Mouse (Mus musculus) hindbrain, embryonic 16.5 days (tissue): ENCODE data around the gene Appl1. TPM values are rescaled to one million over a fixed set of nuclear protein-coding genes. Genes with fewer than 3 reads are reported as not detected.

Source experiments
- ATAC-seq: fragments of 200-750 bp; cut with Nextera tagmentation; 2 replicates; pipeline ENCODE4 v1.8.0; 2017; ENCODE audit warnings: moderate TSS enrichment, moderate library complexity
- H3K27ac ChIP-seq: fragments of 300-500 bp; sonication (generic); 2 replicates; pipeline ENCODE4 v1.5.1; 2014; ENCODE audit warnings: low read depth, mild to moderate bottlenecking, control low read depth, low read length, moderate library complexity
- H3K27me3 ChIP-seq: fragments of 300-500 bp; sonication (generic); replicated peaks from 2 replicates; pipeline ENCODE4 v1.6.1; 2014; ENCODE audit warnings: low read length; ENCODE audit not compliant: control insufficient read depth, insufficient read depth
- H3K36me3 ChIP-seq: fragments of 300-500 bp; sonication (generic); 2 replicates; pipeline ENCODE4 v1.6.1; 2014; ENCODE audit warnings: mild to moderate bottlenecking, low read length, moderate library complexity, mixed read lengths; ENCODE audit not compliant: control insufficient read depth, insufficient read depth
- H3K4me1 ChIP-seq: fragments of 300-500 bp; sonication (generic); 2 replicates; pipeline ENCODE4 v1.6.1; 2014; ENCODE audit warnings: low read depth, low read length; ENCODE audit not compliant: control insufficient read depth, insufficient read depth
- H3K4me2 ChIP-seq: fragments of 300-500 bp; sonication (generic); 2 replicates; pipeline ENCODE4 v1.6.1; 2014; ENCODE audit warnings: mild to moderate bottlenecking, low read length, control low read depth, moderate library complexity
- H3K4me3 ChIP-seq: fragments of 300-500 bp; sonication (generic); 2 replicates; pipeline ENCODE4 v1.5.1; 2014; ENCODE audit warnings: mild to moderate bottlenecking, low read length, control low read depth, moderate library complexity
- H3K9ac ChIP-seq: fragments of 300-500 bp; sonication (generic); 2 replicates; pipeline ENCODE4 v1.6.1; 2014; ENCODE audit warnings: low read depth, mild to moderate bottlenecking, control low read depth, low read length, moderate library complexity
- H3K9me3 ChIP-seq: fragments of 300-500 bp; sonication (generic); 2 replicates; pipeline ENCODE4 v1.6.1; 2014; ENCODE audit warnings: mild to moderate bottlenecking, low read length, moderate library complexity; ENCODE audit not compliant: control insufficient read depth
- WGBS: fragments of 180-500 bp; shearing (Covaris S2); extraction: QIAGEN DNeasy Blood & Tissue Kit; methylation state at CpG from one replicate; pipeline ENCODE4 v1.1.7; 2014; 5-methylcytosine and 5-hydroxymethylcytosine counted together
- polyA plus RNA-seq: library from polyadenylated mRNA; unstranded; fragments of >200 nt; fragmentation: Nextera tagmentation; extraction: Ambion mirVana; gene quantifications from 2 replicates; pipeline ENCODE4 v1.2.1, GENCODE M21; 2015

Gene Appl1
- polyA plus RNA-seq, 1 experiment from 2014 or later = 50.7 TPM

DNA sequence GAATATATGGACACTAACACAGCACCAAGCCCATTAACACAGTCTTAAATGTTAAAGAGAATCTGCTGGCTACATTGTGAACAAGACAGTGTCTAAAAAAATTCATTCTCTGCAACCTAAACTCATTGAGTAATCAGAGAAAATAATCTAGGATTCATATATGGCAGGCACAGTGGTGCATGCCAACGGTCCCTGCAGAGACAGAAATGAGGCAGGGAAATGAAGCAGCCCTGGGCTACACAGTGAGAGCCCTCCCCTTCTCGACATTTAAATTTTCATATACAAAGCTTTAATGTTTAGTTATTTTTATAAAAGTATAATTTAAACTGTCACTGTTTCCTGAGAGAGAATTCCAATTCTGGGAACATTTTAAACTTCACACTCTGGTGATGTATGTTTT, 71.5 kb downstream of the Appl1 start:
- 85% methylated on average over 2 of the region's 2 CpGs for WGBS
- H3K4me1 ChIP-seq = no peaks in the 10 kb centered on the region
- H3K9ac ChIP-seq = no peak overlapping the region
- no peak overlapping the region for H3K4me3 ChIP-seq
- no peak overlapping the region for H3K27ac ChIP-seq
- no peak overlapping the region for H3K4me2 ChIP-seq
- no peaks in the 10 kb centered on the region for H3K27me3 ChIP-seq
- no peak for ATAC-seq
- H3K9me3 ChIP-seq = no peaks in the 10 kb centered on the region
- no peaks in the 10 kb centered on the region for H3K36me3 ChIP-seq

GRCm38 (mm10) chr14:26894392-26894791, 76.6 kb downstream of the Appl1 start, which contains the start of gene Asb14:
Asb14 (plus strand) TSS chr14:26894557.
- H3K4me2 ChIP-seq = no peak within 1 kb of the TSS
- ATAC-seq = no peak
- 92% methylated on average over 4 of the region's 4 CpGs for WGBS

GRCm38 (mm10) chr14:26890777-26891176, 80.3 kb downstream of the Appl1 start:
- 92% methylated on average over 3 of the region's 3 CpGs for WGBS
- ATAC-seq = no peak
- H3K36me3 ChIP-seq = no peaks in the 10 kb centered on the region
- H3K9me3 ChIP-seq = no peaks in the 10 kb centered on the region
- H3K4me1 ChIP-seq = no peaks in the 10 kb centered on the region
- no peak overlapping the region for H3K9ac ChIP-seq
- no peak overlapping the region for H3K27ac ChIP-seq
- H3K27me3 ChIP-seq = no peaks in the 10 kb centered on the region
- no peak overlapping the region for H3K4me2 ChIP-seq
- H3K4me3 ChIP-seq = no peak overlapping the region

More at GRCm38 (mm10) chr14:26894392-26894791, 76.6 kb downstream of the Appl1 start, which contains the start of gene Asb14:
- H3K4me1 ChIP-seq = no peaks in the 10 kb centered on the region
- no peaks in the 10 kb centered on the region for H3K36me3 ChIP-seq
- H3K9ac ChIP-seq = no peak within 1 kb of the TSS
- no peak within 1 kb of the TSS for H3K4me3 ChIP-seq
- no peaks in the 10 kb centered on the region for H3K27me3 ChIP-seq
- H3K9me3 ChIP-seq = no peaks in the 10 kb centered on the region
- H3K27ac ChIP-seq = no peak within 1 kb of the TSS

DNA sequence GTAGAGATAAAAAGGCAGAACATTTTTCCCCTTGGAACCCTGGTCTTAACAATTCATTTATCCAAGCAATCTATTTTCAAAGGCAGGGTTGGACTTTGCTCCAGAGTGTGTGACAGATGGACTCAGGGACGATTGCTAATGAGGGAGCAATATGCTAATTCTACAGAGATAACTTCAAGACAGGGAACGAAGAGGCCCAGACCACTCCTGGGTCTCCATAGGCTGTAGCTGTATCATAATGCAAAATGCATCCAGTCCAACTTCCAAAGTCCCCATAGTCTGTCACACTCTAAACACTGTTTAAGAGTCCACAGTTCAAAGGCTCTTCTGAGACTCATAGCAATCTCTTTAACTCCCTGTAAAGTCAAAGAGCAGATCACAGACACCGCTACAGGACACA, 83.8 kb downstream of the Appl1 start:
- no peak for ATAC-seq
- Histone ChIP-seq H3K36me3 (no peaks in the 10 kb centered on the region), H3K27ac (no peak overlapping the region), H3K4me2 (no peak overlapping the region), H3K9me3 (no peaks in the 10 kb centered on the region), H3K4me3 (no peak overlapping the region), H3K27me3 (no peaks in the 10 kb centered on the region), H3K9ac (no peak overlapping the region), H3K4me1 (no peaks in the 10 kb centered on the region)
- 50% methylated on average over 3 of the region's 3 CpGs for WGBS

GRCm38 (mm10) chr14:26881700-26882099, 89.3 kb downstream of the Appl1 start:
- Histone ChIP-seq H3K9me3 (no peaks in the 10 kb centered on the region), H3K4me2 (no peak overlapping the region), H3K4me1 (no peaks in the 10 kb centered on the region), H3K27me3 (no peaks in the 10 kb centered on the region), H3K27ac (no peak overlapping the region), H3K9ac (no peak overlapping the region), H3K4me3 (no peak overlapping the region), H3K36me3 (no peaks in the 10 kb centered on the region)
- 87% methylated on average over 5 of the region's 5 CpGs for WGBS
- ATAC-seq = no peak

- H3K36me3 ChIP-seq = no peaks in the 10 kb centered on the region
- no peak overlapping the region for H3K9ac ChIP-seq
- no peaks in the 10 kb centered on the region for H3K27me3 ChIP-seq
- WGBS = 84% methylated on average over 2 of the region's 2 CpGs
- H3K4me3 ChIP-seq = no peak overlapping the region
- H3K9me3 ChIP-seq = no peaks in the 10 kb centered on the region
- no peak overlapping the region for H3K4me2 ChIP-seq
- H3K27ac ChIP-seq = no peak overlapping the region
- H3K4me1 ChIP-seq = no peaks in the 10 kb centered on the region
- no peak for ATAC-seq
Measured at GRCm38 (mm10) chr14:26879976-26880375, 91.1 kb downstream of the Appl1 start.

DNA sequence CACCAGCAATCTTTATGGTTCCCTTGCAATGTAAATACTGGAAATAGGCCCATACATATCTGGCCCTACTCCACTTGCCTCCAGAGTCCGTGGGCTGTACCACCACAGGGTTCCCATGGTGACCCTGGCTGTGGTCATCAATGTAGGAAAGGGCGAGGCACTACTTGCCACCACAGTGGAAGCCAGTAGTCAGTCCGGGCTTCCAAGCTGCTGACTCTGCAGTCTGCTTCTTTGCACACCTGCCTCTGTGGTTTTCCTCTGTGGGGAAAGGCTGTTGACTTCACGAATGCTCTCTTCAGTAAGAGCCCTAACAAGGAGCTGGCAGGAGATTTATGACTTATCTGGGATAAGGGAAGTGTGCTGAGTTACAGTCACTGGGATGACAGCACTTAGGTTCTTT, 92.3 kb downstream of the Appl1 start:
- no peak overlapping the region for H3K4me3 ChIP-seq
- H3K9ac ChIP-seq = no peak overlapping the region
- WGBS = 80% methylated on average over 4 of the region's 4 CpGs

More for the DNA sequence above, 92.3 kb downstream of the Appl1 start:
- Histone ChIP-seq H3K27me3 (no peaks in the 10 kb centered on the region), H3K36me3 (no peaks in the 10 kb centered on the region), H3K4me1 (no peaks in the 10 kb centered on the region), H3K4me2 (no peak overlapping the region), H3K9me3 (no peaks in the 10 kb centered on the region), H3K27ac (no peak overlapping the region)
- no peak for ATAC-seq

Other genes starting within 250 kb of the Appl1 start
- 0.14 and 0.15 TPM in 2 replicates for gene Asb14, start 76.7 kb downstream of the Appl1 start, polyA plus RNA-seq
- gene Hesx1, start 23.2 kb upstream of the Appl1 start, polyA plus RNA-seq = 0.32 and 0.48 TPM in 2 replicates
- gene Il17rd, start 67.7 kb upstream of the Appl1 start, polyA plus RNA-seq = 2.5 and 2.8 TPM in 2 replicates
- 16.0 and 18.4 TPM in 2 replicates for gene Arhgef3, start 143.7 kb upstream of the Appl1 start, polyA plus RNA-seq